Mouse (Mus musculus) brain, embryonic 14.5 days (tissue): Measurements from ENCODE around the gene Iqck.

Experiments
- CTCF ChIP-seq: fragments of 200-500 bp; IDR thresholded peaks from 2 replicates; pipeline ENCODE4 v1.5.1; 2012; ENCODE audit warnings: inconsistent platforms, mild to moderate bottlenecking, moderate library complexity, borderline replicate concordance; ENCODE audit not compliant: insufficient read depth, insufficient read length; ENCODE audit errors: extremely low read depth
- POLR2A ChIP-seq: fragments of 200-500 bp; IDR thresholded peaks from 2 replicates; pipeline ENCODE4 v1.6.1; 2012; ENCODE audit warnings: mild to moderate bottlenecking, inconsistent platforms, borderline replicate concordance; ENCODE audit not compliant: poor library complexity, insufficient read depth, insufficient read length, severe bottlenecking; ENCODE audit errors: extremely low read depth

DNA sequence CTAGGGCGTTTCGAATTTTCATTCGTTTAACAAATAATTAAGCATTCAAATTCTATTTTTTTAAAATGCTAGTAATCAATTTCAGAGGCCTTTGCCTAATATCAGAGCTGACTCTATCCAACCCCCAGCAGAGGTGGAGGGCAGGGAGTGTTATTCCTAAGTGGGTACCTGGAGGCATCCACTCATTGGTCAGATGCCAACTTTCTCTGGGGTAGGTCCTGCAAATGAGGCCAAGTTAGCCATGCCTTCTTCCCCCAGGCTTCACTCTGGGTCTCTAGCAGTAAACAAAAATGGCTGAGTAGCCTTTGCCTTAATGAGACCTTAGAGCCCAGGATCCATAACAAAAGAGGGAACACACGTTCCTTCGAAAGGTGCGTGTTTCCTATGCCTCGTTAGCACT lies 123.6 kb downstream of the Iqck start:
- TF ChIP-seq POLR2A (no peak), CTCF (no peak)
